Mouse (Mus musculus) heart, postnatal 14 days (tissue): Measurements from ENCODE around the gene Serpinh1. TPM values are rescaled to one million over a fixed set of nuclear protein-coding genes. Genes with fewer than 3 reads are reported as not detected.

ENCODE experiments used
- DNase-seq, 2 experiments: peaks; one replicate each; pipeline ENCODE4 v3.0.0; 2021 to 2022
- intact Hi-C: fragments of 180-260 bp; cut with DNase I; formaldehyde crosslinking; loops from one replicate; pipeline ENCODE4 v1.15.1; 2025
- total RNA-seq, 2 experiments: library from RNA; stranded (reverse); gene quantifications; 2 replicates each; pipeline ENCODE4 v1.2.3; 2021

Serpinh1 gene
- total RNA-seq, 2 experiments from 2014 or later = 387 to 469 TPM

GRCm38 (mm10) chr7:99343577-99343976, 9.5 kb downstream of the Serpinh1 start:
- DNase-seq = no peak
- intact Hi-C loops = no loop called here

GRCm38 (mm10) chr7:99340736-99341135, 12.3 kb downstream of the Serpinh1 start:
- intact Hi-C loops = no loop called here
- DNase-seq = no peak

GRCm38 (mm10) chr7:99332774-99333480, 20.1 kb downstream of the Serpinh1 start:
- intact Hi-C loops = loop anchor here (1.0 to 5.0 kb wide), 3 partner anchors 18 to 119 kb away; no protein-coding TSS in a partner anchor
- peak; percentile 90 to 95 for DNase-seq

GRCm38 (mm10) chr7:99330012-99330411, 23.0 kb downstream of the Serpinh1 start:
- DNase-seq = no peak
- intact Hi-C loops = loop anchor here (5.0 kb wide), 1 partner anchor 122 kb away; no protein-coding TSS in a partner anchor

- intact Hi-C loops = no loop called here
- DNase-seq = no peak
Measured at GRCm38 (mm10) chr7:99328847-99329246, 24.2 kb downstream of the Serpinh1 start.

GRCm38 (mm10) chr7:99326128-99326527, 26.9 kb downstream of the Serpinh1 start:
- intact Hi-C loops = no loop called here
- DNase-seq = peak in 1 of 2 experiments; percentile 43

- DNase-seq = no peak
- intact Hi-C loops = no loop called here
Measured at GRCm38 (mm10) chr7:99324810-99325209, 28.2 kb downstream of the Serpinh1 start.

- DNase-seq = no peak
- intact Hi-C loops = no loop called here
Measured at GRCm38 (mm10) chr7:99323321-99323700, 29.7 kb downstream of the Serpinh1 start.

- DNase-seq = no peak
- intact Hi-C loops = no loop called here
Measured at GRCm38 (mm10) chr7:99322691-99323320, 30.2 kb downstream of the Serpinh1 start.

GRCm38 (mm10) chr7:99320524-99320923, 32.5 kb downstream of the Serpinh1 start:
- intact Hi-C loops = no loop called here
- DNase-seq = no peak

GRCm38 (mm10) chr7:99317475-99317874, 35.6 kb downstream of the Serpinh1 start:
- intact Hi-C loops = no loop called here
- DNase-seq = no peak

- no peak for DNase-seq
- intact Hi-C loops = no loop called here
Measured at GRCm38 (mm10) chr7:99316207-99316606, 36.8 kb downstream of the Serpinh1 start.

GRCm38 (mm10) chr7:99314565-99314964, 38.5 kb downstream of the Serpinh1 start:
- intact Hi-C loops = no loop called here
- no peak for DNase-seq

GRCm38 (mm10) chr7:99313253-99313652, 39.8 kb downstream of the Serpinh1 start:
- no peak for DNase-seq
- intact Hi-C loops = no loop called here

GRCm38 (mm10) chr7:99312671-99313143, 40.3 kb downstream of the Serpinh1 start:
- intact Hi-C loops = no loop called here
- no peak for DNase-seq

- intact Hi-C loops = no loop called here
- no peak for DNase-seq
Measured at GRCm38 (mm10) chr7:99312058-99312457, 41.0 kb downstream of the Serpinh1 start.

GRCm38 (mm10) chr7:99311433-99311832, 41.6 kb downstream of the Serpinh1 start:
- intact Hi-C loops = no loop called here
- no peak for DNase-seq

- no peak for DNase-seq
- intact Hi-C loops = no loop called here
Measured at GRCm38 (mm10) chr7:99306640-99307039, 46.4 kb downstream of the Serpinh1 start.

GRCm38 (mm10) chr7:99305688-99306087, 47.4 kb downstream of the Serpinh1 start:
- intact Hi-C loops = no loop called here
- DNase-seq = peak in 1 of 2 experiments; percentile 35

GRCm38 (mm10) chr7:99304949-99305372, 48.1 kb downstream of the Serpinh1 start:
- intact Hi-C loops = no loop called here
- peak; percentile 68 to 71 for DNase-seq

- DNase-seq = peak in 1 of 2 experiments; percentile 28
- intact Hi-C loops = no loop called here
Measured at GRCm38 (mm10) chr7:99304029-99304428, 49.0 kb downstream of the Serpinh1 start.
